Mouse (Mus musculus) frontal cortex, adult 2 months (tissue): ENCODE data around the gene Gm43064. TPM values are rescaled to one million over a fixed set of nuclear protein-coding genes. Genes with fewer than 3 reads are reported as not detected.
A peak's percentile ranks its signal among the peaks of the same experiment; 100 is the strongest.
"Not testable (repeated sequence)": the region's sequence is repeated elsewhere in the genome, so short reads cannot be mapped to it uniquely, and the experiment has no call there.

Source experiments
- DNase-seq, 2 experiments: peaks; one replicate each; pipeline ENCODE4 v3.0.0; 2022; ENCODE audit warnings: low spot score in 1 of 2; ENCODE audit errors: extremely low spot score in 1 of 2
- polyA plus RNA-seq: library from polyadenylated mRNA; depleted of rRNA; stranded (reverse); fragments of >200 nt; gene quantifications from 2 replicates; pipeline ENCODE4 v1.2.3, GENCODE M21; 2012

The Gm43064 gene
- polyA plus RNA-seq, 1 experiment, result 0.20 TPM

DNA sequence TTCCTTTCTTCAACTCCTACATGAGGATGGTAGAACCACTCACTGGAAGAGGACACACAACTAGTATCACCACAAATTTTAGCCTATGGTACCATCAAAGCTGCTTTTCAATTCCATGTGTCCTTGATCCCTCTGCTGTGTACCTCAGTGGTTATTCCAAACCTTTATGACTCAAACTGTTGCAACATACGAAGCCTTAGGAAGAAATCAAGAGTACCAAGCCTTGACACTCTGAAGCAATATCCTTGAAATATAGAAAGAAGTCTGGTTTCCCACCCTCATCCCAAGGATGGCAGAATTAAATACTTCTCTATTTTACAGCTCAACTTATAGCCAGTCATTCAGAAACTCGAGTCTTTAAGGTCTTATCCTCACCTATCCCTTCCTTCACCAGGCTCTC is 13.0 kb upstream of the Gm43064 start:
- DNase-seq, result no peak

DNA sequence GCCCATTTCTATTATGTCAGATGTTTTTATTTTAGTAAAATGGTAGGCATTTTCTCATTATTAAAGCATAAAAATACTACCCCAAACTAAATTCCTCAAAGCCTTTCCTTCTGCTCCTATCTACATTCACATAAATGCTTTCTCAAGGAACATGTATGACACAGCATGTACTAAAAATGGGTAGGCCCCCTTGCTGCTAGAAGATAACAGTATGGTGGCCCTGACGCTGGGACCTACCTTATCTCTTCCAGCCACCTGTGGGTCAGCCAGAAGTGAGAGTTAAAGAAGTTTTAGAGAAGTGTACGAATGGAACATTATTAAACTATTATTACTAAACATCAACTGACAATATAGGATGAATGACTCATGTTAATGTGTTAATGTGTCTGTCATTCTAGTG is 9.9 kb upstream of the Gm43064 start:
- DNase-seq, result no peak

DNA sequence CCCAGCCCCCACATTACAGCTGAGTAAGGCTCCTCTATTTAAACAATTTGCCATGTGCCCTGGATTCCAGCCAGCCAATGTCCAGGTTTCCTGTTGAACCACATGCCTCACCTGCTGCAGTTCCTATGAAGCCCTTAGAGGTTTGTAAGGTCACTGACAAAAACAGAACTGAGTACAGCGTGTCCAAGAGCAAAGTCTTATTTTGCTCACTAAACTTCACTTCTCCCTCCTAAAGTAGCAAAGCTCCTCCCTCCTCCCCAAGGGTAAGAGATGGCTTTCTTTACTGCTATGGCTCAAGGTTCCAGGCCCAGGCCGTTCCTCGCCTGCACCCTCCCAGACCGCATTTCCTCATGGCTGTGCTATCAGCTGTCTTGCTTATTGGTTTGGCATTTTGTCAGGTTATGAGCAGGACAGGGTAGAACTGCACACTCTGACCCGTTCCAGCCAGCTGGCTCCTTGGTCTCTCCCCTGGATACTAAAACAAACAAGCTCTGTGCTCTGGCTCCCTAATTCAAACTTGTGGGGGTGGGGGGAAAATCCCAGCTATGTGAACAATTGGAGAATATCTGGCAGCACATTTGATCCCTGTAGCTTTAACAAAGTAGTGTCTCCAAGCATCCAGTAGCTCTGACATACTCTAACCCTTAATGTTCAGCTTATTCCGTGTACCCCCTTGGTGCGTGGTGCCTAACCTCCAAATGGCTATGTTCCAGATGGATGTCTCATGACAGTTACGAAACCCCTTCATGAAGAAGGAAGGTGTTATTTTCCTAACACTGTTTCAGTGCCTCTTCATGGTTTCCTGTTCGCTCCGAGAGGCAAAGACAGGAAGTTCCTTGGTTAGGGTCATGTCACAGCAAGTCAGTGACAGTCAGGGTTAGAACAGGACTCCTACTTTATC is 7.5 kb upstream of the Gm43064 start:
- peak; percentile 58 to 60 for DNase-seq

DNA sequence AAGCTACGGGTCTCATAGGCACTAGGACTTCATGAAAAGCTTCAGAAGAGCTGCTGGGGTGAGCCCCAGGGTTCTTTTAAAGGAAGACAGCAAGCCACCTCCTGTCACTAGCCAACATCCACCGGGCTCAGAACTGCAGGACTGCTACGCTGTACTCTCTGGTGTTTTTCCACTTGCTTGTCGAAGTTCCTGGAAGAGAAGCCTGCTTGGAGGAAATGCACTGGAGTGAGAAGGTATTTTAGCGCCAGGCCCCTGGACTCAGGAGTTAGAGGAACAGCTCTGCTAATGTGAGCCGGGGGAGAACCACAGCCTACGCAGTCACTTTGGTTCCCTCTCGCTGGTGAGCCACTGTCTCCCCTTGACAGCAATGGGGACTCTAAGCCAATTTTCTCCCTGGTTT is 6.5 kb upstream of the Gm43064 start:
- DNase-seq, result no peak

DNA sequence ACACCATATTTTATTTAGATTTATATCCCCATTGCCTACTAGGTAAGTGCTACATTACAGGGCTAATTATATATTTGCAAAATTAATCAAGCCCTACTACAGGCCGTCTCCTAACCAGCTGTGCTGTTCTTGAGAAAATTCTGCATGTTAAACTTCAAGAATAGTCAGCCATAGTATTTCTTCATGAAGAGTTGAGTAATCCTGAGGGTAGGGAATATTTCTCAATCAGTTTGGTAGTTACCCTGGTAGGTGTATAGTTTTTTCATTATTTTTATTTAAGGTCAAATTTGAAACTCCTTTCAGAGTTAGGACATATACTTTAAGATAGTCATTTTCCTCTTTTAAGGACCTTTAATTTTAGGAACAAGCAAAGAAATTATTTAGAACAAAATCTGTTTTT is 3.7 kb upstream of the Gm43064 start:
- no peak for DNase-seq

DNA sequence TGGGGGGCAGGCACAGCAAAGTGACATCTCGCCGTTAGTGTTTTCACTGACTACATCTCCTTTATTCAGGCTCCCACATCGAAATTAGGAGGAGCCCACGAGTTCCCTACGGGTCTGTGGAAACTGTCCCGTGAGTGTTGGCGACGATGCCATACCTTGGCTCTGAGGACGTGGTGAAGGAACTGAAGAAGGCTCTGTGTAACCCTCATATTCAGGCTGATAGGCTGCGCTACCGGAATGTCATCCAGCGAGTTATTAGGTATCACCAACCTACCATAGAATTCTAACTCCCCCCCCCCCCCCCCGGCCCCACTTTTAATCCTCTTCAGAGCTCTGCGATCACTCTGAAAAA is 402 bp downstream of the Gm43064 start:
- DNase-seq, result no peak

DNA sequence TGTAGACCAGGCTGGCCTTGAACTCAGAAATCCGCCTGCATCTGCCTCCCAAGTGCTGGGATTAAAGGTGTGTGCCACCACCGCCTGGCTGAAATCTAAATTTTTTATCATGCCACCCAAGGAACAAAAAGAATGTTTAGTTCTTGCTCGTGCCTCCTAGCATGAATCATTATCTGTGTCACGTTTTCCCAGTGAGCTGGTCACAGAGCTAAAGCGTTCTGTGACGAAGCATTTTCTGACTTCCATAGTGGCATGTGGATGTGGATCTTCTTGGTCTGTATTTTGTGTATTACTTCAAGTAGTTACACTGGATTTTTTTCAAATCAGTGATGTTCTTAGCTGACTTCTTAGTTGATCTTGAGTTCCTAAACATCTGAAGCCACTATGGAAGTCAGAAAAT is 1.6 kb downstream of the Gm43064 start:
- DNase-seq, result no peak

DNA sequence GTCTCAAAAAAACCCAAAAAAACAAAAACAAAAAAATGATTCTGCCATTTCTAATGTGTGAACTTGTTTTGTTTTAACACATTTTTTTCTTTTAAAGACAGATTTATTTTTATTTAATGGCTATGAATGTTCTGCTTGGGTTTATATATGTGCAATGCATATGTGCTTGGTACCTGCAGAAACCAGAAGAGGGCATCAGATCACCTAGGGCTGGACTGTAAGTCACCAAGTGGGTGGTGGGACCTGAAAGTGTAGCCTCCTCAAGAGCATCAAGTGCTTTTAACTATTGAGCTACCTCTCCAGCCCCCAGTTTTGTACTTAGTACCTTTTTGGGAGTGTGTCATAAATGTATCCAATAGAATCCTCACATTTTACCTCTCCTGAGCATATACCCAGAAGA is 18.2 kb downstream of the Gm43064 start:
- no peak for DNase-seq

DNA sequence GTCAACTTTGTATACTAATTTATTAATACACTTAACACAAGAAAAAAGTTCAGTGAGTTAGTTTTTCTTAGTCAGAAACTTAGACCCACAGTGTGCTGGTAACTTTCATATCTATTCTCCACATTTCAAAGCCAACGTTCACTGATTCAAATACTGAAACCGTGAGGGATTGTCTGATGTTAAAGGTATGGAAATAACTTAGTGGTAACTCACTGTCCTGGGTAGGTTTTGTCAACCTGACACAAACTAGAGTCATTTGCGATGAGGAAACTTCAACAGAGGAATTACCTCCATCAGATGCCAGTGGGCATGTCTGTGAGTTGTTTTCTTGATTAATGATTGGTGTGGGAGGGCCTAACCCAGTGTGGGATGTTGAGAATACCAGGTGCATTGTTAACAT is 19.7 kb downstream of the Gm43064 start:
- DNase-seq, result no peak

DNA sequence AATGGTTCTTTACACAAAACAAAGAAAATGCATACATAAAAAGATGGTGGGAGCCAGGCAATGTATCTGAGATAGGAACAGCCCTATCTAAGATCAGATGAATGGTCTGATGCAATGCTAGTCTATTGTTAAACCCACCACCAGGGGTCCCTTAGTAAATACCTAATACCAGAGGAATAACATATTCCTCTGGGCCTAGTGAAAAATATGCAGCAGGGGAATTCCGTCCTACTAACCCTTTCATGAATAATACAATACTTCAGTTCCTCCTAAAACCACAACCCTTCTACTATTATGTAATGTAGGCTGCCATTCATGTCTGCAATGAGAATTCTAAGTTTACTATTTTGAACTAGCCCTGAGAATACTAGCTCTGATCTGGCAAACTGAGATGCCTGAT is 21.3 kb downstream of the Gm43064 start:
- DNase-seq, result not testable (repeated sequence)

DNA sequence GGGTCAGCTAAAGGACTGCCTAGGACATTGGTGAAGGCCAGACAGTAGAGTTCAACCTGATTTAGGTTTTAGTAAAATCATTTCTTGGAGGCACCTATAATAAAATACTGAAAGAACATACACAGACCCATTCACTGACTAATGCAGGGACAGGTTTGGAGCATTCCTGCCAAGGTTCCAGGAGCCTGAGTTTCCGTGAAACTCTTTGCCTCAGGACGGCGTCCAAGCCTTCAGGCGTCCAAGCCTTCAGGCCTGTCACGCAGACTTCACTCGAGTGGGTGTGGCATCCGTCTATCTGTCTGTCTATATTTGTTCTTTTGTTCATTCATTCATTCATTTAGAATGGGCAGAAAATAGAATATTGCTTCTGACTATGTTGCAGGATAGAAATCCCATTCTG is 21.8 kb downstream of the Gm43064 start:
- DNase-seq, result no peak

DNA sequence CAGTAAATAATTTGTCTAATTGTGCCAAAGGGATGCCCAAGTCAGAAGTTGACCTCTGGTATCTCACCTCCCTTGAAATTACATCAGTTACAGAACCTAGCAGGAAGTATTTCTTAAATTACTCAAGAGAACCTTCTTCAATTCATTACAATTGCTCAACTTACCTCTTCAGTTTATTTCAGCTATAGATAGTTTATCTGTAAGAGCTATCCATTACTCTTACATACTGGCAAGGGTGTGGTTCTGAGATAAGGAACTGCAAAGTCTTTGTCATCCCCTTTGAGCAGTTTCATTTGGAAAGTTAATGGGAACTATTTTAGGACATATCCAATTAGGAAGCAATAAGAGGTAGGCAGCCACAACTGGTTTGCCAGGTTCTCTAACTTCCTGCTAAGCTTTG is 23.1 kb downstream of the Gm43064 start, which contains the start of gene Bcl2l15:
Bcl2l15 (plus strand) TSS at position 176 of the 400 bp plus-strand sequence.
- DNase-seq, result no peak

DNA sequence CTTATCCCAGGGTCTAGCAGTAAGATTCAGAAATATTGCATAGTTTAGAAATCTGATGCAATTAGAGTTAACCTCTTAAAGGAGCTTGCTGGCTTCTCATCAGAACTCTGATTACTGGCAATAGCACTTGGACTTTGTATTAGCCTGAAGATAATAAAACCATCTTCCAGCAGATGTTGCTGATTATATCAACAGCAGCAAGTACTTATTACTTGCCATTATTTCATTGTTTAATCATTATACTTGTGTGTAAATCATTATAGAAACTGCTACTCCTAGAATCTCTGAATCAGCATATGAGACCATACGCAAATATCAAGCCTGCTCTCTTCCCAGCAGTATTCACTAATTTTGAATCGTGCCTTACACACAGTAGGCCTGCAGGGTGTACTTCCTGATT is 24.6 kb downstream of the Gm43064 start:
- DNase-seq, result no peak

DNA sequence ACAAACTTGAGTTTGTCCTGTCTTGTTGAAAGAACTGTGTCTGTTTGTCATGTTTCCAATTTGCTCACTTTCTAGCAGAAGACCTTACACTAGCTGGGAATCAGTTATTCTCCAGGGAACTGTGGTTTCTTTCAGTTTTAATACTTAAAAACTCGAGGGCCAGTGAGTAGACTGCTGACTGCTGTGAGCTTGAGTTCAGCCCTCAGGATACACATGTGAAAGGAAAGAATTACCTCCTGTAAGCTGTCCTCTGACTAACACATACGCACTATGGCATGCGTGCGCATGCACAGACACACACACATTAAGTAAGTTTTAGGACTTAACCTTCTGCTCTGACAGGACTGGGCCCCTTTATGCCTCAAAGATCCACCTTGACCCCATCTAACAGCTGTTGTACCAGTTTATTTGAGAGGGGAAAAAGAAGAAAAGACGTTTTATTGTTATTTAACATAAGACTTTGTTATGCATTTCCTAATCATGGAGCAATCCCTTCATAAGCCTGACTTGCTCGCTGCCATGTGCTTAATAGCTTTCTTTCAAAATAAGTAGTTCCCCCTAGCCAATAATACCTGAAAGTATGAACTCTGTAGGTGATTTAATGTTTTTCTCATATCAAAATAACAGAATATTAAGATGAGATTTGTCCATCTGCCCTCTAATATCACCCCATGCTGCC is 26.0 kb downstream of the Gm43064 start:
- no peak for DNase-seq

DNA sequence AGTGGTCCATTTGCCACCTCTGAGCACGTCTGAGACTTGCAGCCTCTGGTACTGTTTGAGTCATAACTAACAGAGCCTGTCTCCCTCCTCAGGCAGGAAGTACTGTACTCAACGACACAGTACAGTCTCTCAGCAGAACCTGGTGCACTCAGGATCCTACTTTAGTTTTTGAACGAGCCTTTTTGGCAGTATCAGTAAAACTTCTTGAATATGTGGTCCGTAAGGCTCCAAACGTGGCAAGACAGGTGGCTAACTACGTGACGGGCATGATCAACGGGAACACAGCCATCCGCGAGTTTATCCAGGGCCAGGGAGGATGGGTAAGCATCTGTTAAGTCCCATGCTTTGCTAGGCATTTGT is 26.6 kb downstream of the Gm43064 start:
- no peak for DNase-seq

DNA sequence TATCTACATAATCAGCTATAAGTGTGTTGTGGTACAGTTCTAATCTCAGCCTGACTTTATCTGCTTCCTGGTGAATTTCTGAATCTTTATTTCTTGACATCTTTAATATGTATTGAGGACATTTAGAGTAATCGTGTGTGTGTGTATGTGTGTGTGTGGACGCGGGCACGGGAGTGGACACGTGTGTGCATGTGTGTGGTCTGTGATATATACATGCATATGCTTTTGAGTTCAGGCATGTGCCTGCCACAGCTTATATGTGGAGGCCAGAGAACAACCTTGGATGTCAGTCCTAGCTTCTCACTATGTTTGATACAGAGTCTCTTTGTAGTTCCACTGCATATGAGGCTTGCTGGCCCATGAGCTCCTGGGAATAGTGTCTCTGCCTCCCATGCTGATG is 27.1 kb downstream of the Gm43064 start:
- no peak for DNase-seq

DNA sequence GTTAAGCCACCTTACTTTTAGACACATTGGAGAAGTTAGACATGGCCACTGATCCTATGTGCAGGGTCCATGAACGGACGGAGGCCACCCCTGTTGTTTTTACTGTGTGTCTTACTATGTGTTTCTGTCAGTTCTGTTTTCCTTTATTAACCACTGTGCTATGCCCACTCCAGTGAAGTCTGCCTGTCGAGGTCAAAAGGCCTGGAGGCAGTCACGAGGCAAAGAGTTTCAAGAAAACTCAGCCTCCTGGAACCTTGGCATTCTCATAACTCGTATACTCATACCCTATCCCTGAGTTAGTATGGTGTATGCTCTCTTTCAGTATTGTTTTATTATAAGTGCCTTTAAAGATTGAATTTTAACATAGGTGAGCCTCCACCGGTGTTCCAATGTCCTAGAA is 30.3 kb downstream of the Gm43064 start:
- no peak for DNase-seq

DNA sequence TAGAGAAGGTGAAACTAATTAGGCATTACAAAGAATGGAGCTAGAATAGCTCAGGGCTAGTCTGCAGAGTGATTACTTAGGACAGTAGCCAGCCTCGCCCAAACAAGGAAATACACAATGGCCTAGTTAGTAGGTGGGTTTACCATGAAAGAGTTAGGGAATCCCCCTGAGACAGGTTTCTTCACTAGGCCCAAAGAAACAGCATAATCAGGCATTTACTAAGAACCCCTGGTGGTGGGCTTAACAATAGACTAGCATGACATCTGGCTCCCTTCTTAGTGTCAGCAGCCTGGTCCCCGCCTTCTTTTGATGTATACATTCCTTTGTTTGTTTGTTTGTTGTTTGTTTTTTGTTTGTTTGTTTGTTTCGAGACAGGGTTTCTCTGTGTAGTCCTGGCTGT is 30.8 kb downstream of the Gm43064 start:
- DNase-seq, result not testable (repeated sequence)

DNA sequence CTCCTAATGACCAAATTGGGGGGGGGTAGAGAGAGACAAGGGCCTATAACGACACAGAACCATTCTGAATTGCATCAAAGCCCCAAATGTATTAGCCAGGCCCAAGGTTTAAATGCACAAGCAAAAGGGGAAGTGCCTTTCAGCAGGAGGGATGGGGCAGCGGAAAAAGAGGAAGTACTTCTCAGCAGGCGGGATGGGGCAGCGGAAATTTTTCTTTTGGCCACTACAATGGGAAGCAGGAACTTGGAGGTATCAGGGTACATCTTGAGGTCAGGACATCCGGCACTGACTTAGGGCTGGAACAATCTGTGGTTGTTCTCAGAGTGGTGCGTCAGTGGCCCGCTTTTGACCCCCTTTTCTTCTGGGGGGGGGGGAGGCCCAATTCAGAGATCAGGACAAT is 31.6 kb downstream of the Gm43064 start:
- not testable (repeated sequence) for DNase-seq

DNA sequence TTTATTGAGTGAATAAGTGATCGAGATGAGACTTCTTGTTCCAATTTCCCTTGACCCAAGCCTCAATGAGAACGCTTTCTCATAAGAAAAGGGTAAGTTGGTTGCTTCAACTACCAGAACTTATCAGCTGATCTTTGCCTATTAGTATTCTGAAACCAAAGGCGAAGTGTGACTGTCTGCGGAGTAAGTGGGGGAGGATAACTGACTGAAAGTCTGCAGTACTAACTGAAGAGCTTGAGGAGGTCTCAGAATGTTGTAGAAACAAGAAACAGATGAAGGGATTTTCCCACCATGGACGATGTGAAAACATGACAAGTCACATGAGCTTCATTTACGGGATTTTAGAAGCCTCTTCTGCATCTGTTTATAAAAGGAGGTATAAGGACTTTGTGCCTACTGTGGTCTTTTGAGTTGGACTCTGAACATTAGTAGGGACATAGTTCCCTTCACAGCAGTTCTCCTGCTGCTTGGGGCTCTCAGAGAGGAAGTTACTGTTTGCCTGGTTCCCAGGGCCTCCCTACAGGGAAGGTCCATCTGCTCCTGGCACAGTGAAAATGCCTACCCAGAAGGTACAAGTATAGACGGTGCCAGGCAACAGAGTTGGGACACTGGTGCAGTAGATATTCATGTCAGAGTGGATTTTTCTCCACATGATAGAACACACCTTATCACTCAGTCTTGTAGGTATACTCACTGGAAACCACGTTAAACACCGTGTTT is 41.4 kb downstream of the Gm43064 start:
- DNase-seq, result no peak

DNA sequence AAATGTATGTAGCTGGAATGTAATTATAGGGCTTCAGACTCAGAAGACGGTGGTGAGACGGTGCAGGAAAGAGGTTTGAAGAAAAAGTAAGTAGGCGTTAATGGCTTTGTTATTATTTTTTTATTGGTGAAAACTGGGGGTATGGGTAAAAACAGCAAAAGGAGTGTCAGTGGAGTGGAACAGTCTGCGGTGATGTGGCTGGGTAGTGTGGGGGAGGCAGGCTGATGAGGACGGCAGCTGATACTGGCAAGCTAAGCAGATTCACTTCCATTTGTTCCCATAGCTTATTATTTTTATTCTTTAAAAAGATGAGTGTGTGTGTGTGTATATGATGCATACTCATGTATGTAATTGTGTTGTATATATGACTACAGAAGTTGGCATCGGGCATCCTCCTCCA is 42.1 kb downstream of the Gm43064 start:
- DNase-seq, result no peak

DNA sequence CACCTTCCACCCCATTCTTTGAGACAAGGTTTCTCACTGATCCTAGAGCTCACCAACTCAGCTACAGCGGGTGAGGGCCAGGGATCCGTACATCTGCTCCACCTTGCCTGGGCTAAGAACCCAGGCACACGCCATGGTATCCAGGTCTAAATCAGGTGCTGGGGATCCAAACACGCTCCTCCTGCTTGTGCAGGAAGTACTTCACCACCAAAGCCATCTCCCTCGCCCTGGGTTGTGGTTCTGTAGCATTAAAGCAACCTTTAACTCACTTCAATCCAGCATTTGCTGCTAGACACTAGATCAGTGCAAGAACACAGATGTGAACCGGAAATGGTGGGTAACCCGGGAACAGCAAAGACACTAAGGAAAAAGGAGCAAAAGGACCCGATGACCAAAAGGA is 42.5 kb downstream of the Gm43064 start:
- DNase-seq, result no peak
